Mouse (Mus musculus): ENCODE data around the gene Poldip3.

GRCm38 (mm10) chr15:83112898-83113297 lies 36.3 kb downstream of the Poldip3 start:
- TF ChIP-seq POLR2A (IDR thresholded peaks at IDR 0.05; ENCODE audit: insufficient read depth, low read length) (no peak), CTCF (IDR thresholded peaks at IDR 0.05; ENCODE audit: low read depth, low read length) (peak; percentile 73), EP300 (IDR thresholded peaks at IDR 0.05; ENCODE audit: insufficient read depth, low read depth, low read length) (no peak)

All from ES-Bruce4 (cell line).